Mouse (Mus musculus) embryonic facial prominence, embryonic 15.5 days (tissue): ENCODE data around the gene Sprr2a3. TPM values are rescaled to one million over a fixed set of nuclear protein-coding genes. Genes with fewer than 3 reads are reported as not detected.

Source experiments
- polyA plus RNA-seq: library from polyadenylated mRNA; unstranded; fragments of >200 nt; fragmentation: Nextera tagmentation; extraction: Ambion mirVana; gene quantifications from 2 replicates; pipeline ENCODE4 v1.2.1, GENCODE M21; 2015

Sprr2a3 gene
- polyA plus RNA-seq, 1 experiment from 2014 or later = 0.39 TPM

Other genes with a start within 250 kb of the Sprr2a3 start
- gene Lor, start 202.3 kb upstream of the Sprr2a3 start, polyA plus RNA-seq = 189 and 226 TPM in 2 replicates
- gene Prr9, start 161.5 kb upstream of the Sprr2a3 start, polyA plus RNA-seq = 44.2 and 62.6 TPM in 2 replicates
- gene Lelp1, start 142.7 kb upstream of the Sprr2a3 start, polyA plus RNA-seq = not detected in 2 replicates
- 0.12 TPM in 1 of 2 replicates, not detected in the other for gene Sprr2a1, start 69.6 kb upstream of the Sprr2a3 start, polyA plus RNA-seq
- gene Sprr2a2, start 69.5 kb upstream of the Sprr2a3 start, polyA plus RNA-seq = 2.5 and 6.2 TPM in 2 replicates
- gene Sprr2b, start 31.2 kb downstream of the Sprr2a3 start, polyA plus RNA-seq = 0.29 TPM in 1 of 2 replicates, not detected in the other
- not detected in 2 replicates for gene Sprr2d, start 53.7 kb downstream of the Sprr2a3 start, polyA plus RNA-seq
- not detected in 2 replicates for gene Sprr2e, start 66.7 kb downstream of the Sprr2a3 start, polyA plus RNA-seq
- not detected in 2 replicates for gene Sprr2f, start 79.8 kb downstream of the Sprr2a3 start, polyA plus RNA-seq
- 1.5 and 4.6 TPM in 2 replicates for gene Sprr2h, start 100.3 kb downstream of the Sprr2a3 start, polyA plus RNA-seq
- gene Sprr2i, start 122.6 kb downstream of the Sprr2a3 start, polyA plus RNA-seq = 0.29 TPM in 1 of 2 replicates, not detected in the other
- gene Sprr2j-ps, start 132.7 kb downstream of the Sprr2a3 start, polyA plus RNA-seq = 0.26 TPM in 1 of 2 replicates, not detected in the other
- gene Gm9774, start 144.0 kb downstream of the Sprr2a3 start, polyA plus RNA-seq = 8.5 and 21.1 TPM in 2 replicates
- 1.2 TPM in 2 replicates for gene Sprr2k, start 147.2 kb downstream of the Sprr2a3 start, polyA plus RNA-seq
- 50.3 and 55.6 TPM in 2 replicates for gene Sprr1b, start 153.4 kb downstream of the Sprr2a3 start, polyA plus RNA-seq
- gene Sprr3, start 173.3 kb downstream of the Sprr2a3 start, polyA plus RNA-seq = 27.2 and 28.3 TPM in 2 replicates
- 303 and 332 TPM in 2 replicates for gene Sprr1a, start 200.5 kb downstream of the Sprr2a3 start, polyA plus RNA-seq
- 2.3 and 6.7 TPM in 2 replicates for gene Sprr4, start 215.1 kb downstream of the Sprr2a3 start, polyA plus RNA-seq
- gene 2310046K23Rik, start 249.1 kb downstream of the Sprr2a3 start, polyA plus RNA-seq = 5.0 and 5.6 TPM in 2 replicates